Mouse (Mus musculus) testis, adult 2 months (tissue): Measurements from ENCODE around the gene Krt73. TPM values are rescaled to one million over a fixed set of nuclear protein-coding genes. Genes with fewer than 3 reads are reported as not detected.

Experiments used
- H3K27ac ChIP-seq: fragments of 200-500 bp; 2 replicates; pipeline ENCODE4 v1.5.1; 2012; ENCODE audit warnings: low read depth, low read length; ENCODE audit not compliant: control insufficient read depth, insufficient read depth
- H3K27me3 ChIP-seq: fragments of 200-500 bp; 2 replicates; pipeline ENCODE4 v1.6.1; 2012; ENCODE audit warnings: mild to moderate bottlenecking, low read length, moderate library complexity; ENCODE audit not compliant: control insufficient read depth, insufficient read depth
- H3K36me3 ChIP-seq: fragments of 200-500 bp; 2 replicates; pipeline ENCODE4 v1.6.1; 2012; ENCODE audit warnings: mild to moderate bottlenecking, low read length; ENCODE audit not compliant: control insufficient read depth, insufficient read depth
- H3K4me1 ChIP-seq: fragments of 200-500 bp; 2 replicates; pipeline ENCODE4 v1.6.1; 2012; ENCODE audit warnings: low read length; ENCODE audit not compliant: control insufficient read depth, insufficient read depth
- H3K4me3 ChIP-seq: fragments of 200-500 bp; 2 replicates; pipeline ENCODE4 v1.5.1; 2012; ENCODE audit warnings: low read depth, mild to moderate bottlenecking, low read length, moderate library complexity, mixed read lengths; ENCODE audit not compliant: control insufficient read depth
- CTCF ChIP-seq: fragments of 200-500 bp; IDR thresholded peaks from 2 replicates; pipeline ENCODE4 v1.5.1; 2012; ENCODE audit warnings: low read depth, mild to moderate bottlenecking, inconsistent platforms, low read length, moderate library complexity; ENCODE audit not compliant: control insufficient read depth, insufficient read depth, insufficient replicate concordance
- POLR2A ChIP-seq: fragments of 200-500 bp; IDR thresholded peaks from 2 replicates; pipeline ENCODE4 v1.6.1; 2012; ENCODE audit warnings: low read depth, mild to moderate bottlenecking, inconsistent platforms, low read length, moderate library complexity; ENCODE audit not compliant: control insufficient read depth
- polyA plus RNA-seq: library from polyadenylated mRNA; depleted of rRNA; stranded (reverse); fragments of >200 nt; gene quantifications from 2 replicates; pipeline ENCODE4 v1.2.3, GENCODE M21; 2012; rRNA removed

Krt73 gene
- polyA plus RNA-seq, 1 experiment: 1.4 TPM

DNA sequence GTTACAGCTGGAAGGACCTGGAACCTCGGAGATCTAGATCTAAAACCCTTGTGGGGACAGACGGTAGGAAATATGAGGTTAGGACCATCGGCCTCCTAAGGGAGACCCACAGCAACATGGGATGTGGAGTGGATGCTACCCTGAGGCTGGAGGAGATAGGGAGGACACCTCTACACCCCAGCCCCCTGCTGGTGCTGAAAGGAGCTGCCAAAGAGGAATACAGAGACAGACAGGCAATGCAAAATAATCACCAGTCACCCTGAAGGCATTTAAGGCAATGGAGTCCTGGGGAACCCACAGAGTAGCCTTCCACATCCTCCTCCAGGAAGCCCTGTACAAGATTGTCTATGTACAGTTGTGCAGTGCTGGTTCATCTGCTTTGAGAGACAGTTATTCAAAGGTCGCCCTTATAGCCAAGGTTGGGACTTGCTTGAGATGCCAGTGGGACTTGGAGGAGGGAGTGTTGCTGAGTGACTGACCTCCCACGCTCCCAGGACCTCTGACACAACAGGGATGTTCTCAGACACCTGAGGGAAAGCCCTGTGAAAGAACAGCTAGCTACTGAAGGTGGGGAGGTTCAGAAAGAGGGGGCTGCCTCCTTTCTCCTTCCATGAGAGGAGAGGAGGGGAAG is 30.0 kb downstream of the Krt73 start:
- no peaks in the 10 kb centered on the region for H3K4me1 ChIP-seq
- H3K36me3 ChIP-seq: no peaks in the 10 kb centered on the region
- no peaks in the 10 kb centered on the region for H3K27me3 ChIP-seq
- no peak for TF ChIP-seq POLR2A
- peak; percentile 16; the same call in 1 of the 2 replicates for TF ChIP-seq CTCF
- no peak overlapping the region for H3K27ac ChIP-seq
- no peak overlapping the region for H3K4me3 ChIP-seq

DNA sequence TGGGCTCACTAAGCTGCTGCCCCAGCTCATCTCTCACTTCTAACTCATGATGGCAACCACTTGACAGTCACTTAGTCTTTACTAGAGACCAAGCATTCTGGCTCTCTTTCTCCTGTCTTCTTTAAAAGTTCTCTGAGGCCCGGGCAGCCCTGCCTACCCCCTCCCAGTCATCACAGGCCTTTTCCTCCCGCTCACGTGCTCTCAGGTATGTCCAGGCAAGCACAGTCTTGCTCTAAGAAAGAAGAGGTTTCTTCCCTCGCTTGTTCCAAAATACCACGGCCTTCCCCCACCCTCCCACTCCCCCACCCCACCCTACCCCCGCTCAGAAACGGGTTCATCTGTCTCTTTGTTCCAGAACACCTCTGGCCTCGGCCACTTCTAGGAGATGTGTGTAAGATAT is 31.9 kb downstream of the Krt73 start:
- H3K36me3 ChIP-seq: no peaks in the 10 kb centered on the region

More for the DNA sequence above, 31.9 kb downstream of the Krt73 start:
- Histone ChIP-seq H3K4me3 (no peak overlapping the region), H3K4me1 (no peaks in the 10 kb centered on the region), H3K27me3 (no peaks in the 10 kb centered on the region), H3K27ac (no peak overlapping the region)
- TF ChIP-seq POLR2A (no peak), CTCF (no peak)

Other genes starting within 250 kb of the Krt73 start
- gene Krt90, start 239.4 kb downstream of the Krt73 start, polyA plus RNA-seq: not detected in 2 replicates
- gene Krt75, start 228.4 kb downstream of the Krt73 start, polyA plus RNA-seq: 0.04 TPM in 1 of 2 replicates, not detected in the other
- not detected in 2 replicates for gene Gm5414, start 174.2 kb downstream of the Krt73 start, polyA plus RNA-seq
- not detected in 2 replicates for gene Gm5478, start 155.0 kb downstream of the Krt73 start, polyA plus RNA-seq
- 0.04 and 0.05 TPM in 2 replicates for gene Krt6b, start 122.1 kb downstream of the Krt73 start, polyA plus RNA-seq
- 0.08 TPM in 1 of 2 replicates, not detected in the other for gene Krt6a, start 108.0 kb downstream of the Krt73 start, polyA plus RNA-seq
- gene Krt5, start 89.4 kb downstream of the Krt73 start, polyA plus RNA-seq: 0.12 and 1.3 TPM in 2 replicates
- gene Krt71, start 59.2 kb downstream of the Krt73 start, polyA plus RNA-seq: not detected in 2 replicates
- not detected in 2 replicates for gene Krt72, start 15.9 kb downstream of the Krt73 start, polyA plus RNA-seq
- not detected in 2 replicates for gene Krt2, start 15.8 kb upstream of the Krt73 start, polyA plus RNA-seq
- gene Krt1, start 48.4 kb upstream of the Krt73 start, polyA plus RNA-seq: 0.13 TPM in 1 of 2 replicates, not detected in the other
- gene Krt77, start 67.4 kb upstream of the Krt73 start, polyA plus RNA-seq: 0.57 and 0.88 TPM in 2 replicates
- gene Krt76, start 90.6 kb upstream of the Krt73 start, polyA plus RNA-seq: 0.18 and 0.20 TPM in 2 replicates
- gene Krt4, start 122.4 kb upstream of the Krt73 start, polyA plus RNA-seq: 0.20 TPM in 1 of 2 replicates, not detected in the other
- gene Krt79, start 138.0 kb upstream of the Krt73 start, polyA plus RNA-seq: 0.40 and 0.61 TPM in 2 replicates
- gene Krt78, start 151.9 kb upstream of the Krt73 start, polyA plus RNA-seq: 0.48 and 0.63 TPM in 2 replicates
- 9.3 and 16.7 TPM in 2 replicates for gene Krt8, start 202.1 kb upstream of the Krt73 start, polyA plus RNA-seq
- gene Krt18, start 225.8 kb upstream of the Krt73 start, polyA plus RNA-seq: 0.52 and 5.1 TPM in 2 replicates